Mouse (Mus musculus) megakaryocyte, embryonic 14.5 days (primary cell): Measurements from ENCODE around the gene Oosp1.

Source experiments
- FLI1 ChIP-seq: IDR thresholded peaks from 2 replicates; pipeline ENCODE4 v1.6.1; 2012; ENCODE audit warnings: low read length, inconsistent platforms, mixed read lengths
- GATA1 ChIP-seq: IDR thresholded peaks from 3 replicates; pipeline ENCODE4 v1.6.1; 2012; ENCODE audit warnings: mixed read lengths, low read length, inconsistent platforms, borderline replicate concordance

DNA sequence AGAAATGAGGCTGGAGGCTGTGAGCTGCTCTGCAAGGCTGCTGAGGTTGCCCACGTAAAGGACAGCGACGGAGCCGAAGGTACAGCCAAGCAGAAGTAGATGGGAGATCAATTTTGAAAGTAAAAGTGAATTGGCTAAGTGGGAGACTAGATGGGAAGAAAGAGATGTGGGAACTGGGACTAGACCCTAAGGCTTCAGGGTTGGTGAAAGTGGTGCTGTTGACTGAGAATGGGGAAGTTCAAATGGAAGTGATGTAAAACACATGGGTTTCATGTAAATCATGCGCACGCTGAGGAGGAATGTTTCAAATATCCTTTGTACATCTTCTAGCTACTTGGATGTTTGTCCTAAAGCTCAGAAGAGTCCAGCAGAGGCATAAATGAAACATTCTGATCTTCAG is 7.4 kb upstream of the Oosp1 start:
- TF ChIP-seq GATA1 (no peak), FLI1 (no peak)
